Mouse (Mus musculus) bone marrow macrophage, adult 2 months (primary cell): ENCODE results near the gene Sphk1.

Experiments
- CTCF ChIP-seq: IDR thresholded peaks from 2 replicates; pipeline ENCODE4 v1.5.1; 2012; ENCODE audit warnings: low read depth, mild to moderate bottlenecking, low read length, moderate library complexity
- POLR2A ChIP-seq: IDR thresholded peaks from 2 replicates; pipeline ENCODE4 v1.6.1; 2012; ENCODE audit warnings: mild to moderate bottlenecking, low read depth, low read length, borderline replicate concordance

DNA sequence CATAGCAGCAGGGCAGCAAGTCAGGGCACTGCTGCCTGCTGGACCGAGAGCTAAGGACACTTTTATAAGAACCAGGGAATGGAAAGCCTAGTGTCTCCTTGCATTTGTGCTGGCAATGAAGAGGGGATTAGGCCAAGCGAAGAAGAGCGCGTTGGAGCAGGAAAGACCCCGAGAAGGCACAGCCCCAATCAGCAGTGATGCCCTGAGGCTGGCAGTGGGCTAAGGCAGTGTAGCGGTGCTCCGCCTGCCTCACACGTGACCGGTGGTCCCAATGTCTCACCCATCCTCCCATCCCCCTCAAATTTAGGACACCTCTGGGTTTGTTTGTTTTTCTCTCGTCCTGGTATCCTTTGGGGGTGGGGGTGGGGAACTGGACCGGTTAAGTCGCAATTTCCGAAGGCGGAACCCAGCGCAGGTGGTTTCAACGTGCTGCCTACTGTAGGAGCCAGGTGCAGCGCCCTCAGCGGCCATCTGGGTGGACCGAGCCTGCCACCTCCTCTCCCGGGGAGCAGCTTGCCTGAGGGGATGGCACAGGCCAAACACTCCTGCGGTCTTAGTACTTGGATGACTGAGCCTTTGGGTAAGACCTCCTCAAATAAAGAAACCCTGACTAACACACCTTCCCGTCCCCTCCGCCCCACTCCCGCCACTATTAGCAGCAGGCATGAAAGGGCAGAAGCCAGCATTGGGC lies 15.2 kb upstream of the Sphk1 start:
- TF ChIP-seq POLR2A (no peak), CTCF (no peak)
